Mouse (Mus musculus): Measurements from ENCODE around the gene Ints6l. TPM values are rescaled to one million over a fixed set of nuclear protein-coding genes. Genes with fewer than 3 reads are reported as not detected.

Ints6l gene
- 5.6 and 9.3 TPM in 2 replicates for polyA plus RNA-seq (2012)

DNA sequence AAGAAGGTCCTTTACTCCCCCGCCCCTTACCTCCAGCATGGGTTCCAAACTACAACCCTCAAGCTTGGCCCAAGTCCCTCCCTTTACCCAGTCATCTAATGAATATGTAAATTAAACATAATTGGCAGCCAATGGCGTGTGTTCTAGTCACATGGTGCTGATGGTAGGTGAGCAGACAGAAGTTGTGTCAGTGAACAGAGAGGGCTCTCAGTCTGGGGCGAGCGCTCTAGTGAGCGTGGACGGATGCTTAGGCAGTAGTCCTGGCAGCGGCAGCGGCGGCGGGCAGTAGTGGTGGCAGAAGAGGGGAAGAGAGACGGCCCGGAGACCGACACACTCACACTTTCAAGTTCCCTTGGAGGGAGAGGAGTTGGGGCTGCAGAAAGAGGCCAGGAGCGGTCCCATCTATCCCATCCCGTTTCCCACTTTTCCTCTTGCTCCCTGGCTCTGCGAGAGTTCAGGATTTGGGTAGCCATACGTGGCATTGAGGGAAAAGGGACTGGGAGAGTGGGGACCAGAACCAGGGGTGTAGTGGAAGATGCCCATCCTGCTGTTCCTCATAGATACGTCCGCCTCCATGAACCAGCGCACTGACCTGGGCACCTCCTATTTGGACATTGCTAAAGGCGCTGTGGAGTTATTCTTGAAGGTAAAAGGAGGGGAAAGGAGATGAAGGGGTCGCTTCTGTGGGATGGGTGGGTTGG lies at the start of gene Ints6l:
TSS of gene Ints6l (plus strand) at position 187 of the 701 bp plus-strand sequence.

DNA sequence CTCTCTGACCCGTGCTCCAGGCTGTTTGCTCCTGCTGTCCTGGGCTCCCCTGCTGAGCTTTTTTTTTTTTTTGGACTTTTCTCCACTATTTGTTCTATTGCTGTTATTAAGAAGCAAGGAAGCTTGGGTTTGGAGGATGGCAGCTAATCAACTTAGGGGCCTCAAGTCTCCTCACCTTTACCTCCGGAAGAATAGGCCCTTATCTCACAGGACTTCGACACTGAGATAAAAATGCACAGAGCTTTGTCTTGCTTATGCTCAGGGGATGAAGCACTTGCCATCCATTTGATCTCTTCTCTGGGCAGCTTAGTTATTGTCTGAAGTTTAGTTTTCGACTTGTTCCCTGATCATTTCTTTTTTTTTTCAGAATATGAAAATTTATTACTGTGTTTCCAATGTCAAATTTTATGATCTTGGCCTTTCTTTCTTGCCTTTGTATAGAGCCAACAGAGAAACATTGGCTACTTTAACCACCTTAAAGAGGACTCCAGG lies 7.1 kb upstream of the Ints6l start, which contains the start of gene Gm2174:
TSS of gene Gm2174 (plus strand) at position 442 of the 492 bp plus-strand sequence.

DNA sequence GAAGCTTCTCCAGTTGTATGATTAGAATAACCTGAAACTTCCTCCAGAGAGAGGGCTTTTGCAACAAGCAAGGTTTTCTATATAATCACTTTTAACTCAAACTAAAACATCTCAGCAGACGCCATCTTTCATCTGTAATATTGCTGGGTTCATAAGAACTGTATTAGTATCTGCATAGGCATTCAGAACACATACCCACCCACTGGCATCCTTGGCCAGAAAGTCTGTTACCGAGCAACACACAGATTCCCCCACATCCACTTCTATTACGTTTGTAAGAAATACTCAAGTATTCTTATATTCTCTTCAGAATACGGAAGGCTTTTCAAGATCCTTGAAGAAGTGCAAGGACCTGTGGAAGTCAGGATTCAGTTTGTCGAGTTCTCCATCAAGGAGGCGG lies 69.8 kb downstream of the Ints6l start, which contains the start of gene Gm10477:
TSS of gene Gm10477 (plus strand) at position 301 of the 400 bp plus-strand sequence.

DNA sequence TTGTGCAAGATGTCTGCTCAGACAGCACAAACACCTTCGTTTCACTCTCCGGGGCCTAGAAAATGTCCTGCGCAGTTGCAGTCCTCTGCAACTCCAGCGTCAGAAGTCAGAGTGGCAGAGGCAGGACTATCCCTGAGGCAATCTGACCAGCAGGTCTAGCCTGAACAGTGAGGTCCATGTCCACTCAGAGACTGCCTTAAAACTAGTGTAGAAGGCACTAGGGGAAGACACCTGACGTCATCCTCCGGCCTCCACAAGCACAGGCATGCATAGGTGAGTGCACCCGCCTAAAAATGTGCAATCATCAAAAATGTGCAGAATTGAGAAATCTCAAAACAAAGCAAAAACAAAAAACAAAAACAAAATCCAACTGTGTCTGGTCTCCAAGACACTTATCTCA lies 94.8 kb downstream of the Ints6l start, which contains the start of gene Gm648:
TSS of gene Gm648 (minus strand) at position 101 of the 400 bp plus-strand sequence.

Other genes with a start within 250 kb of the Ints6l start
- not detected in 2 replicates for gene Gm773, start 242.0 kb upstream of the Ints6l start, polyA plus RNA-seq (2012)
- 0.08 and 0.18 TPM in 2 replicates for gene Zfp449, start 108.5 kb upstream of the Ints6l start, polyA plus RNA-seq (2012)
- 0.48 and 0.96 TPM in 2 replicates for gene Smim10l2a, start 80.3 kb upstream of the Ints6l start, polyA plus RNA-seq (2012)
- gene Gm2174, start 6.9 kb upstream of the Ints6l start, polyA plus RNA-seq (2012), result not detected in 2 replicates
- gene Gm10477, start 69.9 kb downstream of the Ints6l start, polyA plus RNA-seq (2012), result not detected in 2 replicates
- not detected in 2 replicates for gene Gm648, start 94.7 kb downstream of the Ints6l start, polyA plus RNA-seq (2012)
- 0.86 and 1.0 TPM in 2 replicates for gene Mmgt1, start 143.2 kb downstream of the Ints6l start, polyA plus RNA-seq (2012)
- 13.3 and 13.8 TPM in 2 replicates for gene Slc9a6, start 154.9 kb downstream of the Ints6l start, polyA plus RNA-seq (2012)

All from megakaryocyte-erythroid progenitor cell, adult 5 weeks (primary cell).